Mouse (Mus musculus): ENCODE results near the gene F3. TPM values are rescaled to one million over a fixed set of nuclear protein-coding genes. Genes with fewer than 3 reads are reported as not detected.

Gene F3
- polyA plus RNA-seq, 1 experiment from 2014 or later: 9.2 TPM

- no peak overlapping the region for H3K4me2 ChIP-seq (ENCODE audit: low read depth, low read length, severe bottlenecking)
- DNase-seq (ENCODE audit: low spot score): no peak
- no peaks in the 10 kb centered on the region for H3K9me3 ChIP-seq (ENCODE audit: control insufficient read depth, low read length)
- 67% methylated on average over 7 of the region's 7 CpGs for WGBS
- no peak overlapping the region for H3K27ac ChIP-seq (ENCODE audit: low read depth, low read length)
- no peak overlapping the region for H3K4me3 ChIP-seq (ENCODE audit: low read depth, low read length)
- peaks cover 16% of the 10 kb centered on the region for H3K4me1 ChIP-seq (replicated peaks; ENCODE audit: control insufficient read depth, insufficient read depth, low read length)
- no peaks in the 10 kb centered on the region; the same call in 1 of the 2 replicates for H3K27me3 ChIP-seq (ENCODE audit: control insufficient read depth, insufficient read depth, low read length)
- H3K36me3 ChIP-seq (ENCODE audit: control insufficient read depth, insufficient read depth, low read length): no peaks in the 10 kb centered on the region
- no peak overlapping the region for H3K9ac ChIP-seq (ENCODE audit: low read length)
- ATAC-seq (replicated peaks; ENCODE audit: low FRiP score): no peak
Observed at GRCm38 (mm10) chr3:121721691-121722070, 1.7 kb upstream of the F3 start.

GRCm38 (mm10) chr3:121723968-121724524 is 709 bp downstream of the F3 start:
- Histone ChIP-seq H3K4me3 (ENCODE audit: low read depth, low read length) (peak overlapping the region; percentile 66), H3K27me3 (ENCODE audit: control insufficient read depth, insufficient read depth, low read length) (no peaks in the 10 kb centered on the region; the same call in 1 of the 2 replicates), H3K4me1 (replicated peaks; ENCODE audit: control insufficient read depth, insufficient read depth, low read length) (peaks cover 16% of the 10 kb centered on the region), H3K4me2 (ENCODE audit: low read depth, low read length, severe bottlenecking) (peak overlapping the region; percentile 68), H3K9ac (ENCODE audit: low read length) (peak overlapping the region; percentile 60), H3K27ac (ENCODE audit: low read depth, low read length) (no peak overlapping the region), H3K9me3 (ENCODE audit: control insufficient read depth, low read length) (no peaks in the 10 kb centered on the region), H3K36me3 (ENCODE audit: control insufficient read depth, insufficient read depth, low read length) (no peaks in the 10 kb centered on the region)
- DNase-seq (ENCODE audit: low spot score) (no peak), ATAC-seq (replicated peaks; ENCODE audit: low FRiP score) (no peak)
- whole genome bisulfite sequencing: 7% methylated on average over 20 of the region's 20 CpGs

GRCm38 (mm10) chr3:121724553-121724952 is 1.2 kb downstream of the F3 start:
- Histone ChIP-seq H3K4me1 (replicated peaks; ENCODE audit: control insufficient read depth, insufficient read depth, low read length) (peaks cover 16% of the 10 kb centered on the region), H3K27me3 (ENCODE audit: control insufficient read depth, insufficient read depth, low read length) (no peaks in the 10 kb centered on the region; the same call in 1 of the 2 replicates), H3K9ac (ENCODE audit: low read length) (no peak overlapping the region), H3K36me3 (ENCODE audit: control insufficient read depth, insufficient read depth, low read length) (no peaks in the 10 kb centered on the region), H3K4me2 (ENCODE audit: low read depth, low read length, severe bottlenecking) (peak overlapping the region; percentile 68), H3K9me3 (ENCODE audit: control insufficient read depth, low read length) (no peaks in the 10 kb centered on the region), H3K4me3 (ENCODE audit: low read depth, low read length) (peak overlapping the region; percentile 66; the same call in 1 of the 2 replicates), H3K27ac (ENCODE audit: low read depth, low read length) (no peak overlapping the region)
- ATAC-seq (replicated peaks; ENCODE audit: low FRiP score): no peak
- no peak for DNase-seq (ENCODE audit: low spot score)
- 38% methylated on average over 12 of the region's 12 CpGs for WGBS

- no peak overlapping the region for H3K9ac ChIP-seq (ENCODE audit: low read length)
Observed at GRCm38 (mm10) chr3:121725651-121726050, 2.3 kb downstream of the F3 start.

GRCm38 (mm10) chr3:121729678-121730077 is 6.3 kb downstream of the F3 start:
- Histone ChIP-seq H3K27me3 (ENCODE audit: control insufficient read depth, insufficient read depth, low read length) (no peaks in the 10 kb centered on the region), H3K9me3 (ENCODE audit: control insufficient read depth, low read length) (no peaks in the 10 kb centered on the region), H3K4me3 (ENCODE audit: low read depth, low read length) (no peak overlapping the region), H3K9ac (ENCODE audit: low read length) (no peak overlapping the region), H3K4me1 (replicated peaks; ENCODE audit: control insufficient read depth, insufficient read depth, low read length) (no peaks in the 10 kb centered on the region), H3K4me2 (ENCODE audit: low read depth, low read length, severe bottlenecking) (no peak overlapping the region), H3K27ac (ENCODE audit: low read depth, low read length) (no peak overlapping the region), H3K36me3 (ENCODE audit: control insufficient read depth, insufficient read depth, low read length) (no peaks in the 10 kb centered on the region)
- WGBS: 84% methylated on average over 4 of the region's 4 CpGs
- DNase-seq (ENCODE audit: low spot score) (no peak), ATAC-seq (replicated peaks; ENCODE audit: low FRiP score) (no peak)

More at GRCm38 (mm10) chr3:121725651-121726050, 2.3 kb downstream of the F3 start:
- no peaks in the 10 kb centered on the region for H3K9me3 ChIP-seq (ENCODE audit: control insufficient read depth, low read length)
- DNase-seq (ENCODE audit: low spot score) (no peak), ATAC-seq (replicated peaks; ENCODE audit: low FRiP score) (no peak)
- no peak overlapping the region for H3K27ac ChIP-seq (ENCODE audit: low read depth, low read length)
- no peak overlapping the region for H3K4me2 ChIP-seq (ENCODE audit: low read depth, low read length, severe bottlenecking)
- WGBS: 81% methylated on average over 10 of the region's 10 CpGs
- H3K4me3 ChIP-seq (ENCODE audit: low read depth, low read length): no peak overlapping the region
- no peaks in the 10 kb centered on the region; the same call in 1 of the 2 replicates for H3K27me3 ChIP-seq (ENCODE audit: control insufficient read depth, insufficient read depth, low read length)
- no peaks in the 10 kb centered on the region for H3K36me3 ChIP-seq (ENCODE audit: control insufficient read depth, insufficient read depth, low read length)
- peaks cover 16% of the 10 kb centered on the region for H3K4me1 ChIP-seq (replicated peaks; ENCODE audit: control insufficient read depth, insufficient read depth, low read length)

GRCm38 (mm10) chr3:121735542-121735941 is 12.2 kb downstream of the F3 start:
- H3K4me3 ChIP-seq (ENCODE audit: low read depth, low read length): no peak overlapping the region
- no peak overlapping the region for H3K4me2 ChIP-seq (ENCODE audit: low read depth, low read length, severe bottlenecking)
- no peaks in the 10 kb centered on the region for H3K36me3 ChIP-seq (ENCODE audit: control insufficient read depth, insufficient read depth, low read length)
- no peak overlapping the region for H3K27ac ChIP-seq (ENCODE audit: low read depth, low read length)
- ATAC-seq (replicated peaks; ENCODE audit: low FRiP score): no peak
- 75% methylated on average over 7 of the region's 7 CpGs for WGBS
- H3K9ac ChIP-seq (ENCODE audit: low read length): no peak overlapping the region
- H3K4me1 ChIP-seq (replicated peaks; ENCODE audit: control insufficient read depth, insufficient read depth, low read length): peaks cover 3% of the 10 kb centered on the region; the same call in 1 of the 2 replicates
- DNase-seq (ENCODE audit: low spot score): no peak
- H3K27me3 ChIP-seq (ENCODE audit: control insufficient read depth, insufficient read depth, low read length): no peaks in the 10 kb centered on the region
- no peaks in the 10 kb centered on the region for H3K9me3 ChIP-seq (ENCODE audit: control insufficient read depth, low read length)

GRCm38 (mm10) chr3:121736025-121736744 is 12.8 kb downstream of the F3 start:
- H3K9me3 ChIP-seq (ENCODE audit: control insufficient read depth, low read length): no peaks in the 10 kb centered on the region
- H3K27ac ChIP-seq (ENCODE audit: low read depth, low read length): no peak overlapping the region
- H3K4me3 ChIP-seq (ENCODE audit: low read depth, low read length): no peak overlapping the region
- H3K9ac ChIP-seq (ENCODE audit: low read length): no peak overlapping the region
- H3K4me2 ChIP-seq (ENCODE audit: low read depth, low read length, severe bottlenecking): no peak overlapping the region
- H3K27me3 ChIP-seq (ENCODE audit: control insufficient read depth, insufficient read depth, low read length): no peaks in the 10 kb centered on the region
- no peaks in the 10 kb centered on the region for H3K36me3 ChIP-seq (ENCODE audit: control insufficient read depth, insufficient read depth, low read length)
- ATAC-seq (replicated peaks; ENCODE audit: low FRiP score) (peak; percentile 86), DNase-seq (ENCODE audit: low spot score) (peak; percentile 87)
- 35% methylated on average over 18 of the region's 18 CpGs for WGBS
- peaks cover 3% of the 10 kb centered on the region; the same call in 1 of the 2 replicates for H3K4me1 ChIP-seq (replicated peaks; ENCODE audit: control insufficient read depth, insufficient read depth, low read length)

GRCm38 (mm10) chr3:121737453-121737852 is 14.1 kb downstream of the F3 start:
- no peak for ATAC-seq (replicated peaks; ENCODE audit: low FRiP score)
- Histone ChIP-seq H3K9me3 (ENCODE audit: control insufficient read depth, low read length) (no peaks in the 10 kb centered on the region), H3K9ac (ENCODE audit: low read length) (no peak overlapping the region), H3K27ac (ENCODE audit: low read depth, low read length) (no peak overlapping the region), H3K27me3 (ENCODE audit: control insufficient read depth, insufficient read depth, low read length) (no peaks in the 10 kb centered on the region), H3K4me3 (ENCODE audit: low read depth, low read length) (no peak overlapping the region), H3K4me1 (replicated peaks; ENCODE audit: control insufficient read depth, insufficient read depth, low read length) (peaks cover 3% of the 10 kb centered on the region; the same call in 1 of the 2 replicates), H3K4me2 (ENCODE audit: low read depth, low read length, severe bottlenecking) (no peak overlapping the region), H3K36me3 (ENCODE audit: control insufficient read depth, insufficient read depth, low read length) (no peaks in the 10 kb centered on the region)
- DNase-seq (ENCODE audit: low spot score): no peak
- 42% methylated on average over 1 of the region's 1 CpGs for WGBS
